Mouse (Mus musculus) effector memory CD4-positive, alpha-beta T cell, adult 5 months (primary cell): ENCODE data around the gene March5. TPM values are rescaled to one million over a fixed set of nuclear protein-coding genes. Genes with fewer than 3 reads are reported as not detected.

ENCODE experiments used
- polyA plus RNA-seq: library from polyadenylated mRNA; unstranded; fragments of 100-300 nt; shearing (Covaris generic); gene quantifications from one replicate; pipeline ENCODE4 v1.2.1, GENCODE M21; 2017

Gene March5
- 116 TPM for polyA plus RNA-seq

GRCm38 (mm10) chr19:37207303-37208175, at the start of gene March5:
March5 (plus strand) TSS chr19:37207543.

GRCm38 (mm10) chr19:37208176-37208755, 923 bp downstream of the March5 start, which contains the start of gene Cpeb3:
Cpeb3 (minus strand) TSS chr19:37208601.

Other genes starting within 250 kb of the March5 start
- 0.84 TPM for gene Cpeb3, start 1.1 kb downstream of the March5 start, polyA plus RNA-seq
- gene Ide, start 130.3 kb downstream of the March5 start, polyA plus RNA-seq: 94.6 TPM
- gene Kif11, start 168.9 kb downstream of the March5 start, polyA plus RNA-seq: 1.4 TPM
- not detected for gene Hhex, start 227.3 kb downstream of the March5 start, polyA plus RNA-seq